Mouse (Mus musculus) CH12.LX (cell line): ENCODE data around the gene Gsdme. TPM values are rescaled to one million over a fixed set of nuclear protein-coding genes. Genes with fewer than 3 reads are reported as not detected.

ENCODE experiments used
- DNase-seq: peaks from one replicate; pipeline ENCODE4 v3.0.0-alpha.2; 2013; ENCODE audit errors: extremely low read depth
- H3K27ac ChIP-seq: 2 replicates; pipeline ENCODE4 v1.5.1; 2012; ENCODE audit warnings: low read depth, mild to moderate bottlenecking, control low read depth, moderate library complexity; ENCODE audit not compliant: insufficient read depth
- H3K27me3 ChIP-seq: replicated peaks from 2 replicates; pipeline ENCODE3; 2012; ENCODE audit warnings: inconsistent platforms
- H3K36me3 ChIP-seq, 2 experiments: replicated peaks in 1 of 2; 2 replicates each; pipeline versions ENCODE3 to v1.6.1; 2012; ENCODE audit warnings: inconsistent platforms in 1 of 2, low read length in 1 of 2, mild to moderate bottlenecking in 1 of 2, mixed read lengths in 1 of 2, moderate library complexity in 1 of 2; ENCODE audit not compliant: control insufficient read depth in 1 of 2, insufficient read depth in 1 of 2
- H3K4me1 ChIP-seq, 2 experiments: 2 replicates each; pipeline ENCODE4 v1.6.1; 2012; ENCODE audit warnings: inconsistent platforms in 1 of 2, moderate library complexity in 1 of 2; ENCODE audit not compliant: insufficient read depth in 2 of 2, control insufficient read depth in 1 of 2
- H3K4me2 ChIP-seq: 2 replicates; pipeline ENCODE4 v1.6.1; 2012; ENCODE audit warnings: low read depth, mild to moderate bottlenecking, control low read depth; ENCODE audit not compliant: poor library complexity, insufficient read depth, severe bottlenecking
- H3K4me3 ChIP-seq, 3 experiments: fragments of 150-350 bp in 1 of 3; sonication (generic) in 1 of 3; replicated peaks in 1 of 3; 2 replicates each; pipeline versions ENCODE3 to v1.5.1; 2011 to 2012; ENCODE audit warnings: low read depth in 2 of 3, low read length in 2 of 3, mild to moderate bottlenecking in 2 of 3, moderate library complexity in 2 of 3, control low read depth in 1 of 3, improper control_type of control experiment in 1 of 3, inconsistent platforms in 1 of 3, mixed read lengths in 1 of 3; ENCODE audit not compliant: poor library complexity in 1 of 3
- H3K79me2 ChIP-seq: replicated peaks from 2 replicates; pipeline ENCODE4 v1.6.1; 2012; ENCODE audit warnings: mild to moderate bottlenecking, moderate library complexity; ENCODE audit not compliant: control insufficient read depth, poor library complexity, insufficient read depth, severe bottlenecking; ENCODE audit errors: extremely low read depth
- H3K9ac ChIP-seq: 2 replicates; pipeline ENCODE4 v1.6.1; 2012; ENCODE audit warnings: low read depth, mild to moderate bottlenecking, control low read depth, moderate library complexity; ENCODE audit not compliant: insufficient read depth
- H3K9me3 ChIP-seq: replicated peaks from 2 replicates; pipeline ENCODE3; 2012; ENCODE audit warnings: low read length, inconsistent platforms, mixed read lengths
- CHD1 ChIP-seq: IDR thresholded peaks from 2 replicates; pipeline ENCODE4 v1.6.1; 2012; ENCODE audit warnings: low read depth, low read length, improper control_type of control experiment, inconsistent platforms
- CTCF ChIP-seq, 2 experiments: IDR thresholded peaks in 1 of 2; conservative IDR thresholded peaks in 1 of 2; 2 replicates each; pipeline ENCODE4 v1.5.1; 2011 to 2012; ENCODE audit warnings: low read depth in 2 of 2, low read length in 2 of 2, improper control_type of control experiment in 1 of 2, inconsistent platforms in 1 of 2, mild to moderate bottlenecking in 1 of 2, moderate library complexity in 1 of 2
- ELF1 ChIP-seq: IDR thresholded peaks from 2 replicates; pipeline ENCODE4 v1.6.1; 2014; ENCODE audit warnings: low read depth, mild to moderate bottlenecking, inconsistent platforms, low read length, improper control_type of control experiment
- ETS1 ChIP-seq: conservative IDR thresholded peaks from 2 replicates; pipeline ENCODE4 v1.6.1; 2012; ENCODE audit warnings: low read depth, mild to moderate bottlenecking, inconsistent platforms, low read length, improper control_type of control experiment, moderate library complexity
- JUN ChIP-seq: IDR thresholded peaks from 2 replicates; pipeline ENCODE4 v1.6.1; 2011; ENCODE audit warnings: low read depth, mild to moderate bottlenecking, low read length, improper control_type of control experiment, moderate library complexity; ENCODE audit not compliant: insufficient read depth
- MAX ChIP-seq: IDR thresholded peaks from 2 replicates; pipeline ENCODE4 v1.6.1; 2011; ENCODE audit warnings: low read length, improper control_type of control experiment
- MAZ ChIP-seq: IDR thresholded peaks from 2 replicates; pipeline ENCODE4 v1.6.1; 2012; ENCODE audit warnings: low read depth, mild to moderate bottlenecking, inconsistent platforms, low read length, improper control_type of control experiment, moderate library complexity
- MEF2A ChIP-seq: IDR thresholded peaks from 2 replicates; pipeline ENCODE4 v1.6.1; 2014; ENCODE audit warnings: low read depth, mild to moderate bottlenecking, inconsistent platforms, low read length, improper control_type of control experiment, borderline replicate concordance
- NRF1 ChIP-seq: IDR thresholded peaks from 2 replicates; pipeline ENCODE4 v1.6.1; 2014; ENCODE audit warnings: low read depth, mild to moderate bottlenecking, inconsistent platforms, low read length, improper control_type of control experiment, moderate library complexity
- POLR2A ChIP-seq: IDR thresholded peaks from 2 replicates; pipeline ENCODE4 v1.6.1; 2011; ENCODE audit warnings: low read depth, mild to moderate bottlenecking, improper control_type of control experiment, low read length
- POLR2AphosphoS2 ChIP-seq: IDR thresholded peaks from 2 replicates; pipeline ENCODE4 v1.6.1; 2011; ENCODE audit warnings: low read depth, low read length, improper control_type of control experiment
- RAD21 ChIP-seq: IDR thresholded peaks from 2 replicates; pipeline ENCODE4 v1.6.1; 2011; ENCODE audit warnings: low read depth, mild to moderate bottlenecking, low read length, improper control_type of control experiment, moderate library complexity
- SMC3 ChIP-seq: IDR thresholded peaks from 2 replicates; pipeline ENCODE4 v1.6.1; 2011; ENCODE audit warnings: low read depth, low read length, improper control_type of control experiment
- UBTF ChIP-seq: IDR thresholded peaks from 2 replicates; pipeline ENCODE4 v1.6.1; 2012; ENCODE audit warnings: low read depth, mild to moderate bottlenecking, inconsistent platforms, low read length, improper control_type of control experiment, moderate library complexity
- USF1 ChIP-seq: IDR thresholded peaks from 2 replicates; pipeline ENCODE4 v1.6.1; 2014; ENCODE audit warnings: low read depth, mild to moderate bottlenecking, inconsistent platforms, low read length, improper control_type of control experiment
- ZC3H11A ChIP-seq: IDR thresholded peaks from 2 replicates; pipeline ENCODE4 v1.6.1; 2012; ENCODE audit warnings: low read depth, mild to moderate bottlenecking, inconsistent platforms, low read length, improper control_type of control experiment
- ZKSCAN1 ChIP-seq: IDR thresholded peaks from 2 replicates; pipeline ENCODE4 v1.6.1; 2012; ENCODE audit warnings: low read depth, inconsistent platforms, low read length, improper control_type of control experiment, borderline replicate concordance
- dilution Hi-C: fragments of 300-500 bp; cut with MboI; formaldehyde crosslinking; loops from 2 replicates; pipeline ENCODE4 v1.14.3; 2020; ENCODE audit warnings: low sequenced_read_pairs; ENCODE audit not compliant: extremely low pct_unique_long_range_greater_than_20kb, extremely low pct_ligation_motif_present
- in situ Hi-C: fragments of 300-500 bp; cut with MboI; formaldehyde crosslinking; loops from 3 replicates; pipeline ENCODE4 v1.14.3; 2019; ENCODE audit warnings: low sequenced_read_pairs, low pct_ligation_motif_present, low pct_unique_long_range_greater_than_20kb, mixed read lengths
- polyA plus RNA-seq: library from polyadenylated mRNA; unstranded; fragments of >175 nt; gene quantifications from 2 replicates; pipeline ENCODE4 v1.2.1, GENCODE M21; 2012; ENCODE audit warnings: low read depth; ENCODE audit not compliant: insufficient read length
- total RNA-seq, 2 experiments: library from RNA; depleted of rRNA; stranded (reverse); fragments of 300-350 nt in 1 of 2; fragments of >200 nt in 1 of 2; gene quantifications; 2 replicates each; pipeline ENCODE4 v1.2.3; 2012 to 2014

The Gsdme gene
- total and polyA plus RNA-seq, 3 experiments: 0.38 to 1.8 TPM; not detected in 1

DNA sequence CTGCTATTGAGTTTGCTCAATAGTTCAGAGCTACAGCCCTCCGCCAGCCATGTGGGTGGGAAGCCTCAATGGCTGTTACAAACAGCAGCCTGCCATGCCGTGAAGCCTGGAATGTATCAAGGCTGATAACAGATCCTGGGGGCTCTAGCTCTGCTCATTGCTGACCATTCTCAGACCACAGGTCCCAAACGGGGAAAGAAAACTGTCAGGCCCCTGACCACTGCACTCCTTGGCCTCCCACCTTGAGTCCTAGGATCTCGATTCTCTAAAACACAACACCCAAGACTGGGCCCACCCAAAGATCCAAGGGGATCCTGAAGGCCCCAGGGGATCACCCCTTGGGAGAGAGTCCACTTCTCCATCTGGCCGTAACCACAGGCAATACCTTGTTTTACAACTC, 41.3 kb downstream of the Gsdme start:
- no peaks in the 10 kb centered on the region for H3K27me3 ChIP-seq
- no peak for DNase-seq
- no peak overlapping the region for H3K4me3 ChIP-seq
- no peak overlapping the region for H3K9ac ChIP-seq
- dilution Hi-C loops (no loop called here), in situ Hi-C loops (no loop called here)
- no peaks in the 10 kb centered on the region for H3K4me1 ChIP-seq
- H3K79me2 ChIP-seq: no peaks in the 10 kb centered on the region
- H3K36me3 ChIP-seq: peaks cover 0 to 2% of the 10 kb centered on the region in 2 experiments
- no peak for TF ChIP-seq ETS1
- no peak for TF ChIP-seq CHD1
- TF ChIP-seq ELF1: no peak
- TF ChIP-seq USF1: no peak
- TF ChIP-seq MAZ: no peak
- no peak for TF ChIP-seq UBTF
- no peak for TF ChIP-seq MEF2A
- no peak for TF ChIP-seq JUN
- TF ChIP-seq NRF1: no peak
- no peak for TF ChIP-seq POLR2A
- no peak for TF ChIP-seq MAX
- no peak for TF ChIP-seq POLR2AphosphoS2
- TF ChIP-seq, all 38 proteins: peak for 0
- Histone ChIP-seq H3K9me3 (no peaks in the 10 kb centered on the region), H3K27ac (no peak overlapping the region), H3K4me2 (no peak overlapping the region)

DNA sequence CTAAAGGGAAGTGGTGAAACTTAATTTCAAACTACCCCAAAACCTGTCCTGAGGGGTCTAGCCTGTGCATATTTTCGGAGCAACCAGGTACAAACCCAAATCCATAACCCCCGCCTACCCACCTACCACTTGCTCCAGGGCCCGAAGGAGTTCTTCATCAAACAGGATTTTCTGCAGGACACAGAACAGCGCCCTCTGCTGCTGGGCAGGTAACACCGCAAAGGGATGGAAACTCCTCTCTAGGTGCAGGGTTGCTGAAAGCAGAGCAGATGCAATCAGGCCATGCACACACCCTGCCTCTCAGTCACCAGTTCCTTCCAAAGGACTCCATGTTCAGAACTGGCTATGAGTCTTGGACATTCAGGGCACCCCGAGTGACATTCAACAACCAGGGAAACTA, 42.8 kb downstream of the Gsdme start:
- in situ Hi-C loops: no loop called here
- Histone ChIP-seq H3K27ac (no peak overlapping the region), H3K36me3 (peaks cover 0 to 2% of the 10 kb centered on the region in 2 experiments)
- TF ChIP-seq CTCF (conservative IDR thresholded peaks at IDR 0.05 in 1 of 2, IDR thresholded peaks at IDR 0.05 in 1 of 2; ENCODE audit: low read depth in 2 of 2, low read length in 2 of 2) (peak; percentile 85 to 87), USF1 (no peak), SMC3 (peak; percentile 85), RAD21 (peak; percentile 63), ETS1 (no peak), ZKSCAN1 (no peak), ZC3H11A (peak; percentile 24; the same call in 1 of the 2 replicates)
- TF ChIP-seq, all 38 proteins: peak for 4
- H3K4me3 ChIP-seq: no peak overlapping the region
- DNase-seq: peak; percentile 43
- H3K9ac ChIP-seq: no peak overlapping the region
- dilution Hi-C loops: no loop called here
- H3K4me1 ChIP-seq: no peaks in the 10 kb centered on the region
- no peaks in the 10 kb centered on the region for H3K9me3 ChIP-seq
- no peaks in the 10 kb centered on the region for H3K79me2 ChIP-seq
- no peak overlapping the region for H3K4me2 ChIP-seq
- no peaks in the 10 kb centered on the region for H3K27me3 ChIP-seq
